Mouse (Mus musculus) ES-Bruce4 (cell line): ENCODE results near the gene Ptprk.

Experiments
- CTCF ChIP-seq: IDR thresholded peaks from one replicate; pipeline ENCODE4 v1.8.1; 2011; ENCODE audit warnings: low read depth, low read length
- EP300 ChIP-seq: IDR thresholded peaks from 2 replicates; pipeline ENCODE4 v1.6.1; 2011; ENCODE audit warnings: low read depth, low read length; ENCODE audit not compliant: insufficient read depth
- POLR2A ChIP-seq: IDR thresholded peaks from one replicate; pipeline ENCODE4 v1.8.1; 2011; ENCODE audit warnings: low read length; ENCODE audit not compliant: insufficient read depth

DNA sequence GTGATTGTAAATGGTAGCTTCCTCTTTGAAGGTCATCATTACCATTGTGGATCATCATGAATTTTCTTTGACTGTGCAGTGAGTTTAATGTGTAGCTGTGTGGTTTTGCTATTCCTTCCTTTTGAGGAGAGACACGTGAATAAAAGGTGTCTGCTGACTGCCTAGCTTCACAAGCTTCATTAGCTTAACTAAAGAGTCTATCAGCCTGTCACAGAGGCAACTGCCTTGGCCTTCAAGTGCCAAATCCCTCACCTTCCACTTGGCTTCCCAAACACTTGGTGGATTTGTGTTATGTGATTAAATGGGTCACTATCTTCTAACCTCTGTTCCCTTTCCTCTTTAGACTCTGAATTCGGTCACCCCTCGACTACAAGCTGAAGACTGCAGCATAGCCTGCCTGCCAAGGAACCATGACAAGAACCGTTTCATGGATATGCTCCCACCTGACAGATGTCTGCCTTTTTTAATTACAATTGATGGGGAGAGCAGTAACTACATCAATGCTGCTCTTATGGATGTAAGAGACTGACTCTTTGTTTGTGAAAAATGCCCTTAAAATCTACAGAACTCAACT, 512.0 kb downstream of the Ptprk start:
- TF ChIP-seq CTCF (no peak), POLR2A (no peak), EP300 (no peak)
